Mouse (Mus musculus) kidney, embryonic 14.5 days (tissue): Measurements from ENCODE around the gene Smim14. TPM values are rescaled to one million over a fixed set of nuclear protein-coding genes. Genes with fewer than 3 reads are reported as not detected.
"Not testable (repeated sequence)": the region's sequence is repeated elsewhere in the genome, so short reads cannot be mapped to it uniquely, and the experiment has no call there.

Experiments
- ATAC-seq: fragments of 200-750 bp; cut with Nextera tagmentation; 2 replicates; pipeline ENCODE4 v1.8.0; 2017; ENCODE audit warnings: moderate number of reproducible peaks, mild to moderate bottlenecking, moderate TSS enrichment, moderate library complexity; ENCODE audit not compliant: low FRiP score, low TSS enrichment
- H3K27ac ChIP-seq: fragments of 300-500 bp; sonication (generic); 2 replicates; pipeline ENCODE4 v1.5.1; 2014; ENCODE audit warnings: low read depth, mild to moderate bottlenecking, low read length, moderate library complexity, mixed read lengths
- H3K27me3 ChIP-seq: fragments of 300-500 bp; sonication (generic); 2 replicates; pipeline ENCODE4 v1.6.1; 2014; ENCODE audit warnings: mild to moderate bottlenecking, low read length; ENCODE audit not compliant: control insufficient read depth, insufficient read depth
- H3K36me3 ChIP-seq: fragments of 300-500 bp; sonication (generic); 2 replicates; pipeline ENCODE4 v1.6.1; 2014; ENCODE audit warnings: low read length, mixed read lengths; ENCODE audit not compliant: control insufficient read depth, insufficient read depth
- H3K4me1 ChIP-seq: fragments of 300-500 bp; sonication (generic); 2 replicates; pipeline ENCODE4 v1.6.1; 2014; ENCODE audit warnings: low read length, mixed read lengths; ENCODE audit not compliant: control insufficient read depth, insufficient read depth
- H3K4me2 ChIP-seq: fragments of 300-500 bp; sonication (generic); replicated peaks from 2 replicates; pipeline ENCODE4 v1.6.1; 2014; ENCODE audit warnings: low read depth, mild to moderate bottlenecking, low read length
- H3K4me3 ChIP-seq: fragments of 300-500 bp; sonication (generic); 2 replicates; pipeline ENCODE4 v1.5.1; 2014; ENCODE audit warnings: mild to moderate bottlenecking, low read length
- H3K9ac ChIP-seq: fragments of 300-500 bp; sonication (generic); 2 replicates; pipeline ENCODE4 v1.6.1; 2014; ENCODE audit warnings: low read depth, mild to moderate bottlenecking, low read length, moderate library complexity
- H3K9me3 ChIP-seq: fragments of 300-500 bp; sonication (generic); 2 replicates; pipeline ENCODE4 v1.6.1; 2016; ENCODE audit warnings: low read length; ENCODE audit not compliant: control insufficient read depth
- WGBS: fragments of 180-500 bp; shearing (Covaris S2); extraction: QIAGEN DNeasy Blood & Tissue Kit; methylation state at CpG from one replicate; pipeline ENCODE4 v1.1.7; 2014; 5-methylcytosine and 5-hydroxymethylcytosine counted together
- polyA plus RNA-seq: library from polyadenylated mRNA; unstranded; fragments of >200 nt; fragmentation: Nextera tagmentation; extraction: Ambion mirVana; gene quantifications from 2 replicates; pipeline ENCODE4 v1.2.1, GENCODE M21; 2014

Gene Smim14
- polyA plus RNA-seq, 1 experiment from 2014 or later: 91.6 TPM

DNA sequence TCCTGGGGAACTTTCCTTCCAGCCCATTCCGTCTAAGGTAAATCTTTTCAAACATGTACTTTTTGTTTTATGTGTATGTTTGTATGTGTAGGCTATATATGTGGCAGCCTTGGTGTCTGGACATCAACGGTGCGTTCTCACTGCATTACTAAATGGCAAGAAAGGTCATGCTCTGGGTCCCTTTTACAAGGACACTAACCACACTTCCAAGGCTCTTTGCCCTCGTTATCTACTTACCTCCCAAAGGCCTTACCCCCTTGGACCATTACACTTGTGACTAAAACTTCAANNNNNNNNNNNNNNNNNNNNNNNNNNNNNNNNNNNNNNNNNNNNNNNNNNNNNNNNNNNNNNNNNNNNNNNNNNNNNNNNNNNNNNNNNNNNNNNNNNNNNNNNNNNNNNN is 54.0 kb downstream of the Smim14 start:
- no peaks in the 10 kb centered on the region for H3K27me3 ChIP-seq
- H3K9ac ChIP-seq: no peak overlapping the region
- H3K4me2 ChIP-seq: no peak overlapping the region
- no peak overlapping the region for H3K4me3 ChIP-seq
- H3K4me1 ChIP-seq: peaks cover 3% of the 10 kb centered on the region
- no peaks in the 10 kb centered on the region for H3K9me3 ChIP-seq
- ATAC-seq: no peak
- no peak overlapping the region for H3K27ac ChIP-seq
- no peaks in the 10 kb centered on the region for H3K36me3 ChIP-seq
- WGBS: 82% methylated on average over 4 of the region's 4 CpGs

- no peaks in the 10 kb centered on the region for H3K27me3 ChIP-seq
- no peak for ATAC-seq
- H3K4me2 ChIP-seq: no peak overlapping the region
- no peak overlapping the region for H3K9ac ChIP-seq
- no peaks in the 10 kb centered on the region for H3K36me3 ChIP-seq
- H3K4me1 ChIP-seq: no peaks in the 10 kb centered on the region
- H3K27ac ChIP-seq: no peak overlapping the region
- H3K4me3 ChIP-seq: no peak overlapping the region
- H3K9me3 ChIP-seq: no peaks in the 10 kb centered on the region
- 81% methylated on average over 4 of the region's 4 CpGs for WGBS
These were observed 56.5 kb downstream of the Smim14 start for GRCm38 (mm10) chr5:65480511-65480910.

GRCm38 (mm10) chr5:65479681-65480445 is 57.1 kb downstream of the Smim14 start:
- H3K27me3 ChIP-seq: no peaks in the 10 kb centered on the region
- H3K4me1 ChIP-seq: no peaks in the 10 kb centered on the region
- no peak overlapping the region for H3K4me3 ChIP-seq
- no peak for ATAC-seq
- no peak overlapping the region for H3K4me2 ChIP-seq
- peak overlapping the region; percentile 12; the same call in 1 of the 2 replicates for H3K9ac ChIP-seq
- 88% methylated on average over 9 of the region's 9 CpGs for WGBS
- H3K27ac ChIP-seq: no peak overlapping the region
- no peaks in the 10 kb centered on the region for H3K9me3 ChIP-seq
- no peaks in the 10 kb centered on the region for H3K36me3 ChIP-seq

GRCm38 (mm10) chr5:65478224-65478623 is 58.8 kb downstream of the Smim14 start:
- 81% methylated on average over 4 of the region's 4 CpGs for WGBS
- Histone ChIP-seq H3K4me3 (no peak overlapping the region), H3K27ac (no peak overlapping the region), H3K27me3 (no peaks in the 10 kb centered on the region), H3K36me3 (no peaks in the 10 kb centered on the region), H3K4me1 (no peaks in the 10 kb centered on the region), H3K9me3 (no peaks in the 10 kb centered on the region), H3K9ac (no peak overlapping the region), H3K4me2 (no peak overlapping the region)
- ATAC-seq: no peak

GRCm38 (mm10) chr5:65476739-65477138 is 60.2 kb downstream of the Smim14 start:
- H3K36me3 ChIP-seq, H3K4me2 ChIP-seq, H3K9me3 ChIP-seq, H3K4me1 ChIP-seq, H3K4me3 ChIP-seq, H3K27ac ChIP-seq, H3K27me3 ChIP-seq, ATAC-seq, H3K9ac ChIP-seq: not testable (repeated sequence)
- 99% methylated on average over 3 of the region's 4 CpGs for WGBS

DNA sequence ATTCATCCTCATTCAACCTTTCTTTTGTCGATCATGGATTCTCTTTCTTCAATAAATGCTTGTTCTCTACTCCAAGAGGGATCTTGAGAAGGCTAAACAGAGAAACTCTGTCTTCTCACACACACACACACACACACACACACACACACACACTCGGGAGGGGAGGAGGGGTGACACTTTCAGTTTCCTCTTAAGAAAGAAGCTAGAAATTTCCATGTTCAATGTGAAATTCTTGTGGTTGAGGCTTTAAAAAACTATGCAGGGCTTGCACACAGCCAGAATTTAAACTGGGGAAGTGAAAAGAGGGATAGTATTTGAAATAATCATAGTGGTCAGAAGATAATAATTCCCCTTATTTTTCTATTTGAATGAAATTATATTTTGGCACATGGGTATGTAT is 61.2 kb downstream of the Smim14 start:
- H3K4me3 ChIP-seq: no peak overlapping the region
- no peak overlapping the region for H3K4me2 ChIP-seq
- H3K27ac ChIP-seq: no peak overlapping the region
- H3K27me3 ChIP-seq: no peaks in the 10 kb centered on the region
- 79% methylated on average over 2 of the region's 2 CpGs for WGBS
- no peak overlapping the region for H3K9ac ChIP-seq
- no peaks in the 10 kb centered on the region for H3K36me3 ChIP-seq
- H3K9me3 ChIP-seq: no peaks in the 10 kb centered on the region
- H3K4me1 ChIP-seq: no peaks in the 10 kb centered on the region
- ATAC-seq: no peak

DNA sequence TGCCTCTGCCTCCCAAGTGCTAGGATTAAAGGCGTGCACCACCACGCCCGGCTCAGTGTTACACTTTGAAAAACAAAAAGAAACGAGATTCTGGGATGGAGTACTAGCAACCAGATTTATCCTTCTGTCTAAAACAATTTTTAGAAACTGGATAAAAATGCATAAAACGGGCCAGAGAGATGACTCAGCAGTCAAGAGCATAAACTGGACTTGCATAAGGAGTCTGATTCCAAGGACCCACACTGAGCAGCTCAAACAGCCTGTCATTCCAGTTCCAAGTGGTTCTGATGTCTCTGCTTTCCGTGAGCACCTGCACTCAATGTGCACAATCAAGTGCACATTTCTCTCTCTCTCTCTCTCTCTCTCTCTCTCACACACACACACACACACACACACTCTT is 67.2 kb downstream of the Smim14 start:
- no peak for ATAC-seq
- Histone ChIP-seq H3K27ac (no peak overlapping the region), H3K4me3 (no peak overlapping the region), H3K4me1 (no peaks in the 10 kb centered on the region), H3K9me3 (no peaks in the 10 kb centered on the region), H3K4me2 (no peak overlapping the region), H3K36me3 (peaks cover 17% of the 10 kb centered on the region; the same call in 1 of the 2 replicates), H3K27me3 (no peaks in the 10 kb centered on the region), H3K9ac (no peak overlapping the region)
- WGBS: 89% methylated on average over 6 of the region's 6 CpGs

- no peak for ATAC-seq
- H3K9me3 ChIP-seq: no peaks in the 10 kb centered on the region
- H3K27ac ChIP-seq: no peak overlapping the region
- no peaks in the 10 kb centered on the region for H3K27me3 ChIP-seq
- H3K4me3 ChIP-seq: no peak overlapping the region
- no peaks in the 10 kb centered on the region for H3K4me1 ChIP-seq
- H3K4me2 ChIP-seq: no peak overlapping the region
- H3K9ac ChIP-seq: no peak overlapping the region
- 66% methylated on average over 3 of the region's 3 CpGs for WGBS
- H3K36me3 ChIP-seq: peaks cover 17% of the 10 kb centered on the region; the same call in 1 of the 2 replicates
These were observed 70.1 kb downstream of the Smim14 start for GRCm38 (mm10) chr5:65466911-65467310.

DNA sequence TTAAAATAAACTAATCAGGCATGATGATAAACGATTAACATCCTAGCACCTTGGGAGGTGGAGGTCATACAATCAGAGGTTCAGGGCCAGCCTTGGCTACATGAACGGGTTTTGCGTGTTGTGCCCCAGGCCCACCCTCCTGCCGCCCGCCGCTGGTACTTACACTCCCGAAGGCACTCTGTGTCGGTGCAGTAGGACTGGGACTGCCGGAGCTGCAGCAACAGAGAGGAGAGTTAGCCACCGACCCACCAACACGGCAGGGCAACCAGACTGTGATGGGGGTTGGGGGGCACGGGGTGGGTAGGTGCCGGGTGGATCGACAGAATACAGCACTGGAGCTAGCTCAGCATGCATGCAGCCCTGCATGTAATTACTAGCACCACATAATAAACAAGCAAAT is 76.6 kb downstream of the Smim14 start:
- Histone ChIP-seq H3K27me3 (no peaks in the 10 kb centered on the region), H3K27ac (no peak overlapping the region), H3K4me1 (0 out of 2 replicates have a peak, but pooled peaks cover 11% of the 10 kb centered on the region), H3K9me3 (no peaks in the 10 kb centered on the region), H3K4me2 (no peak overlapping the region), H3K4me3 (no peak overlapping the region), H3K36me3 (peaks cover 3% of the 10 kb centered on the region; the same call in 1 of the 2 replicates), H3K9ac (no peak overlapping the region)
- 93% methylated on average over 14 of the region's 14 CpGs for WGBS
- no peak for ATAC-seq
